Mouse (Mus musculus): Measurements from ENCODE around the gene Olfr19. TPM values are rescaled to one million over a fixed set of nuclear protein-coding genes. Genes with fewer than 3 reads are reported as not detected.
"Not testable (repeated sequence)": the region's sequence is repeated elsewhere in the genome, so short reads cannot be mapped to it uniquely, and the experiment has no call there.

Gene Olfr19
- total RNA-seq (2022): not detected

GRCm38 (mm10) chr16:16676305-16676704 is at the start of gene Olfr19:
Olfr19 (minus strand) TSS chr16:16676405.
- DNase-seq (ENCODE audit: low spot score in 2 of 2): no peak

GRCm38 (mm10) chr16:16684975-16685374 is 8.8 kb upstream of the Olfr19 start:
- no peak for DNase-seq (ENCODE audit: low spot score in 2 of 2)

- no peak for DNase-seq (ENCODE audit: low spot score in 2 of 2)
Measured at GRCm38 (mm10) chr16:16684053-16684452, 7.8 kb upstream of the Olfr19 start.

- DNase-seq (ENCODE audit: low spot score in 2 of 2): no peak
Measured at GRCm38 (mm10) chr16:16664994-16665393, 11.2 kb downstream of the Olfr19 start.

- not testable (repeated sequence) for DNase-seq (ENCODE audit: low spot score in 2 of 2)
Measured at GRCm38 (mm10) chr16:16664516-16664915, 11.7 kb downstream of the Olfr19 start.

- DNase-seq (ENCODE audit: low spot score in 2 of 2): no peak
Measured at GRCm38 (mm10) chr16:16645148-16645547, 31.1 kb downstream of the Olfr19 start.

- DNase-seq (ENCODE audit: low spot score in 2 of 2): no peak
Measured at GRCm38 (mm10) chr16:16633730-16634129, 42.5 kb downstream of the Olfr19 start.

Other genes starting within 250 kb of the Olfr19 start
- 10 to 100 TPM; 27.5 to 33.1 (median 28.9) TPM for gene Fgd4, start 75.9 kb downstream of the Olfr19 start, total RNA-seq (2022)
- gene Spag6l, start 153.1 kb upstream of the Olfr19 start, total RNA-seq (2022): 10 to 100 TPM in 1 of 4 experiments, 1 to 10 TPM in 3; 7.2 to 10.4 (median 8.7) TPM
- not detected for gene Igll1, start 187.6 kb upstream of the Olfr19 start, total RNA-seq (2022)
- 10 to 100 TPM; 53.5 to 69.9 (median 67.2) TPM for gene Top3b, start 194.3 kb upstream of the Olfr19 start, total RNA-seq (2022)
- not detected for gene Vpreb1, start 194.4 kb upstream of the Olfr19 start, total RNA-seq (2022)
- gene Ppm1f, start 220.1 kb upstream of the Olfr19 start, total RNA-seq (2022): 10 to 100 TPM; 43.4 to 54.8 (median 49.7) TPM